Mouse (Mus musculus): ENCODE data around the gene Hk3. TPM values are rescaled to one million over a fixed set of nuclear protein-coding genes. Genes with fewer than 3 reads are reported as not detected.

Gene Hk3
- polyA plus RNA-seq, 1 experiment: not detected

DNA sequence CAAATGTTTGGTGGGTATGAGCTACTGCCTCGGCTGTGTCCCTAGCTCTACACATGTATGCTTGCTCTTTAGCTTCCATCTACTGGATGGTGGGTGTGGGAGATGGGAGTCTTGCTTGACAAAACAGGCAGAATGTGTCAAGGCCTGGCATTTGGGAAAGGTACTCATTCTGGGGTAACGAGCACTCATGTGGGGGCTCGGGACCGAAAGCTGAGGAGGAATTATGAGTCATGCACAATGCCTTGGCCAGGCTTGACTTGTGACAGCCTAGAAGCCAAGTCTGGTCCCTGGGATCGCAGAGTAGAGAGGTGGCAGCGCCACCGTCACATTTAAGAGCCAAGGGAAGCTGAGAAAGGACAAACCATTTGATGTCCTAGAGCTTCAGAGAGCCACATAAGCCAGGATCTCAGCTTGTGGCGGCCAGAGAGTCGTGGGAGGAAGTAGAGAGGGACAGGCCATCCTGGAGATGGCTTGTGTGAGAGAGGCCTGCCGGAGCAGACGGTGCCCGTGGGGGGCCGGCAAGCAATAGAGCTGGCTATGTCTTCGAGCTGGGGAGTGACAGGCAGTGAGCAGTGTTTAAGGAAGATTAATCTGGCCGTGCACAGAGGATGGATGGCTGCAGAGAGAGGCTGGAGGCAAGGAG, 62.0 kb downstream of the Hk3 start:
- H3K79me2 ChIP-seq (ENCODE audit: control insufficient read depth, insufficient read depth): no peaks in the 10 kb centered on the region
- peaks cover 87% of the 10 kb centered on the region for H3K27me3 ChIP-seq (ENCODE audit: control insufficient read depth, insufficient read depth, insufficient read length)
- no peak overlapping the region for H3ac ChIP-seq (ENCODE audit: control insufficient read depth, insufficient read length)
- no peak overlapping the region for H3K4me3 ChIP-seq
- no peaks in the 10 kb centered on the region for H3K36me3 ChIP-seq (ENCODE audit: control insufficient read depth, insufficient read depth)
- H3K4me2 ChIP-seq (ENCODE audit: low read depth): no peak overlapping the region
- no peak for TF ChIP-seq REST (IDR thresholded peaks at IDR 0.05; ENCODE audit: insufficient read depth, insufficient read length)
- TF ChIP-seq CEBPB (IDR thresholded peaks at IDR 0.05; ENCODE audit: insufficient read depth, poor library complexity, severe bottlenecking): no peak
- no peak for TF ChIP-seq POLR2AphosphoS2 (IDR thresholded peaks at IDR 0.05; ENCODE audit: insufficient read length, low read depth)
- TF ChIP-seq TCF3 (IDR thresholded peaks at IDR 0.05; ENCODE audit: insufficient read length, low read depth): no peak
- no peak for TF ChIP-seq MAX (IDR thresholded peaks at IDR 0.05; ENCODE audit: low read depth)
- TF ChIP-seq MYOD1 (IDR thresholded peaks at IDR 0.05; ENCODE audit: control insufficient read depth in 1 of 3, insufficient read length in 2 of 3, low read depth in 2 of 3): no peak
- no peak for TF ChIP-seq TCF12 (IDR thresholded peaks at IDR 0.05; ENCODE audit: insufficient read depth, poor library complexity, severe bottlenecking)
- no peak for TF ChIP-seq POLR2A (IDR thresholded peaks at IDR 0.05; ENCODE audit: insufficient read length, low read depth)
- TF ChIP-seq E2F4 (IDR thresholded peaks at IDR 0.05; ENCODE audit: insufficient read depth): no peak
- no peak for TF ChIP-seq SRF (IDR thresholded peaks at IDR 0.05; ENCODE audit: control insufficient read depth, insufficient read length, low read depth)
- no peak for TF ChIP-seq MYOG (IDR thresholded peaks at IDR 0.05; ENCODE audit: control insufficient read depth in 1 of 3, insufficient read depth in 1 of 3, insufficient read length in 2 of 3, low read depth in 2 of 3)
- TF ChIP-seq USF1 (IDR thresholded peaks at IDR 0.05; ENCODE audit: low read depth): no peak

GRCm38 (mm10) chr13:54957281-54957680, 63.9 kb downstream of the Hk3 start:
- TF ChIP-seq USF1 (IDR thresholded peaks at IDR 0.05; ENCODE audit: low read depth): no peak
- no peak for TF ChIP-seq POLR2A (IDR thresholded peaks at IDR 0.05; ENCODE audit: insufficient read length, low read depth)
- TF ChIP-seq TCF3 (IDR thresholded peaks at IDR 0.05; ENCODE audit: insufficient read length, low read depth): no peak
- no peak for TF ChIP-seq MYOD1 (IDR thresholded peaks at IDR 0.05; ENCODE audit: control insufficient read depth in 1 of 3, insufficient read length in 2 of 3, low read depth in 2 of 3)
- no peak for TF ChIP-seq POLR2AphosphoS2 (IDR thresholded peaks at IDR 0.05; ENCODE audit: insufficient read length, low read depth)
- no peak for TF ChIP-seq E2F4 (IDR thresholded peaks at IDR 0.05; ENCODE audit: insufficient read depth)
- TF ChIP-seq CEBPB (IDR thresholded peaks at IDR 0.05; ENCODE audit: insufficient read depth, poor library complexity, severe bottlenecking): no peak
- no peak overlapping the region for H3ac ChIP-seq (ENCODE audit: control insufficient read depth, insufficient read length)
- no peaks in the 10 kb centered on the region for H3K79me2 ChIP-seq (ENCODE audit: control insufficient read depth, insufficient read depth)
- H3K36me3 ChIP-seq (ENCODE audit: control insufficient read depth, insufficient read depth): no peaks in the 10 kb centered on the region
- H3K4me3 ChIP-seq: no peak overlapping the region
- no peak overlapping the region for H3K4me2 ChIP-seq (ENCODE audit: low read depth)
- peaks cover 85% of the 10 kb centered on the region for H3K27me3 ChIP-seq (ENCODE audit: control insufficient read depth, insufficient read depth, insufficient read length)

Other genes with a start within 250 kb of the Hk3 start
- not detected for gene Eif4e1b, start 237.4 kb downstream of the Hk3 start, polyA plus RNA-seq (2012; fragmentation: generic; extraction: Trizol)
- 65.3 TPM for gene Tspan17, start 232.0 kb downstream of the Hk3 start, polyA plus RNA-seq (2012; fragmentation: generic; extraction: Trizol)
- 0.05 TPM for gene Unc5a, start 72.0 kb downstream of the Hk3 start, polyA plus RNA-seq (2012; fragmentation: generic; extraction: Trizol)
- gene Uimc1, start 78.9 kb upstream of the Hk3 start, polyA plus RNA-seq (2012; fragmentation: generic; extraction: Trizol): 12.3 TPM
- 64.0 TPM for gene Zfp346, start 83.9 kb upstream of the Hk3 start, polyA plus RNA-seq (2012; fragmentation: generic; extraction: Trizol)
- gene Gm17617, start 112.2 kb upstream of the Hk3 start, polyA plus RNA-seq (2012; fragmentation: generic; extraction: Trizol): not detected
- gene Fgfr4, start 131.3 kb upstream of the Hk3 start, polyA plus RNA-seq (2012; fragmentation: generic; extraction: Trizol): 6.6 TPM
- gene Nsd1, start 188.4 kb upstream of the Hk3 start, polyA plus RNA-seq (2012; fragmentation: generic; extraction: Trizol): 10.2 TPM